Mouse (Mus musculus) liver, embryonic 14.5 days (tissue): ENCODE results near the gene Tjp2.

Source experiments
- CTCF ChIP-seq: IDR thresholded peaks from 2 replicates; pipeline ENCODE4 v1.5.1; 2016; ENCODE audit warnings: antibody characterized with exemption, low read depth, control low read depth
- EP300 ChIP-seq: IDR thresholded peaks from 2 replicates; pipeline ENCODE4 v1.6.1; 2016; ENCODE audit warnings: antibody characterized with exemption, low read depth

- no peak for TF ChIP-seq CTCF
- TF ChIP-seq EP300, result no peak
Measured at GRCm38 (mm10) chr19:24107707-24108106, 117.1 kb downstream of the Tjp2 start.
